Mouse (Mus musculus) ES-Bruce4 (cell line): ENCODE measurements around the gene Mbtps1.

Experiments used
- CTCF ChIP-seq: IDR thresholded peaks from one replicate; pipeline ENCODE4 v1.8.1; 2011; ENCODE audit warnings: low read depth, low read length
- EP300 ChIP-seq: IDR thresholded peaks from 2 replicates; pipeline ENCODE4 v1.6.1; 2011; ENCODE audit warnings: low read depth, low read length; ENCODE audit not compliant: insufficient read depth

DNA sequence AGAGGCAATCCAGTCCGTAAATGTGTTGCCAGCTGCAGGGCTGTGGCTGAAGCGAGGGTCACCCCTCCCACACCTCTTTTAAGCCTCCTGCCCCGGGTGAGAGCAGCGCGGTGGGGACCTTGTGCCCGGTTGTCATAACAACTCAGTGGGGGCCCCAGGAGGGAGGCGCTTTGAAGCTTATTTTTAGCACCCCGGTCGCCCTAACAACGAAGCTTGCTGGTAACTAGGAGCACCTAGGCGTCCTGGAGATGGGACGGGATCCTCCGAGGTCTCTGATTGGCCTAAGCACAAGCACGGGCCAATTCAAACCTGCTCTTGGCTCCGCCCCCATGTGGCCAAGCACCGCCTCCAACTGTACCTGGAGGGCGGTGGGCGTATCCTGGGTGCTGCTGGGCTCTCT is 92.4 kb downstream of the Mbtps1 start:
- TF ChIP-seq CTCF (no peak), EP300 (no peak)
